Mouse (Mus musculus): ENCODE results near the gene Olfr701. TPM values are rescaled to one million over a fixed set of nuclear protein-coding genes. Genes with fewer than 3 reads are reported as not detected.

The Olfr701 gene
- polyA plus RNA-seq, 1 experiment from 2014 or later: not detected

Other genes starting within 250 kb of the Olfr701 start
- not detected in 2 replicates for gene Olfr693, start 133.5 kb upstream of the Olfr701 start, polyA plus RNA-seq (2014; fragmentation: Nextera tagmentation; extraction: Ambion mirVana)
- gene Olfr694, start 122.3 kb upstream of the Olfr701 start, polyA plus RNA-seq (2014; fragmentation: Nextera tagmentation; extraction: Ambion mirVana): not detected in 2 replicates
- gene Olfr695, start 97.7 kb upstream of the Olfr701 start, polyA plus RNA-seq (2014; fragmentation: Nextera tagmentation; extraction: Ambion mirVana): not detected in 2 replicates
- gene Olfr697, start 71.7 kb upstream of the Olfr701 start, polyA plus RNA-seq (2014; fragmentation: Nextera tagmentation; extraction: Ambion mirVana): not detected in 2 replicates
- gene Olfr698, start 58.7 kb upstream of the Olfr701 start, polyA plus RNA-seq (2014; fragmentation: Nextera tagmentation; extraction: Ambion mirVana): not detected in 2 replicates
- gene Olfr699, start 20.9 kb upstream of the Olfr701 start, polyA plus RNA-seq (2014; fragmentation: Nextera tagmentation; extraction: Ambion mirVana): not detected in 2 replicates
- gene Olfr700, start 5.3 kb upstream of the Olfr701 start, polyA plus RNA-seq (2014; fragmentation: Nextera tagmentation; extraction: Ambion mirVana): not detected in 2 replicates
- not detected in 2 replicates for gene Olfr702, start 19.8 kb downstream of the Olfr701 start, polyA plus RNA-seq (2014; fragmentation: Nextera tagmentation; extraction: Ambion mirVana)
- not detected in 2 replicates for gene Olfr703, start 29.2 kb downstream of the Olfr701 start, polyA plus RNA-seq (2014; fragmentation: Nextera tagmentation; extraction: Ambion mirVana)
- not detected in 2 replicates for gene Olfr704, start 49.1 kb downstream of the Olfr701 start, polyA plus RNA-seq (2014; fragmentation: Nextera tagmentation; extraction: Ambion mirVana)
- gene Olfr705, start 62.8 kb downstream of the Olfr701 start, polyA plus RNA-seq (2014; fragmentation: Nextera tagmentation; extraction: Ambion mirVana): not detected in 2 replicates
- not detected in 2 replicates for gene Olfr706, start 74.0 kb downstream of the Olfr701 start, polyA plus RNA-seq (2014; fragmentation: Nextera tagmentation; extraction: Ambion mirVana)
- gene Olfr707, start 87.1 kb downstream of the Olfr701 start, polyA plus RNA-seq (2014; fragmentation: Nextera tagmentation; extraction: Ambion mirVana): not detected in 2 replicates
- not detected in 2 replicates for gene Olfr1532-ps1, start 93.9 kb downstream of the Olfr701 start, polyA plus RNA-seq (2014; fragmentation: Nextera tagmentation; extraction: Ambion mirVana)
- not detected in 2 replicates for gene Olfr709-ps1, start 118.1 kb downstream of the Olfr701 start, polyA plus RNA-seq (2014; fragmentation: Nextera tagmentation; extraction: Ambion mirVana)
- not detected in 2 replicates for gene Olfr710, start 134.2 kb downstream of the Olfr701 start, polyA plus RNA-seq (2014; fragmentation: Nextera tagmentation; extraction: Ambion mirVana)
- gene Olfr6, start 149.8 kb downstream of the Olfr701 start, polyA plus RNA-seq (2014; fragmentation: Nextera tagmentation; extraction: Ambion mirVana): not detected in 2 replicates
- gene Olfr711, start 161.3 kb downstream of the Olfr701 start, polyA plus RNA-seq (2014; fragmentation: Nextera tagmentation; extraction: Ambion mirVana): not detected in 2 replicates
- gene Olfr2, start 191.9 kb downstream of the Olfr701 start, polyA plus RNA-seq (2014; fragmentation: Nextera tagmentation; extraction: Ambion mirVana): not detected in 2 replicates
- not detected in 2 replicates for gene Olfr713, start 217.0 kb downstream of the Olfr701 start, polyA plus RNA-seq (2014; fragmentation: Nextera tagmentation; extraction: Ambion mirVana)

Measured in hindbrain, embryonic 11.5 days (tissue).